Mouse (Mus musculus) adrenal gland, adult 10 weeks (tissue): ENCODE results near the gene Hs3st6. TPM values are rescaled to one million over a fixed set of nuclear protein-coding genes. Genes with fewer than 3 reads are reported as not detected.

ENCODE experiments used
- polyA plus RNA-seq: library from polyadenylated mRNA; stranded (reverse); fragments of 350-450 nt; fragmentation: Illumina TruSeq; extraction: RNeasy Lipid Tissue Mini Kit (QIAGEN cat#74804); gene quantifications from one replicate; pipeline ENCODE4 v1.2.3, GENCODE M21; 2014; ENCODE audit warnings: low read depth, low replicate concordance

The Hs3st6 gene
- polyA plus RNA-seq = not detected

DNA sequence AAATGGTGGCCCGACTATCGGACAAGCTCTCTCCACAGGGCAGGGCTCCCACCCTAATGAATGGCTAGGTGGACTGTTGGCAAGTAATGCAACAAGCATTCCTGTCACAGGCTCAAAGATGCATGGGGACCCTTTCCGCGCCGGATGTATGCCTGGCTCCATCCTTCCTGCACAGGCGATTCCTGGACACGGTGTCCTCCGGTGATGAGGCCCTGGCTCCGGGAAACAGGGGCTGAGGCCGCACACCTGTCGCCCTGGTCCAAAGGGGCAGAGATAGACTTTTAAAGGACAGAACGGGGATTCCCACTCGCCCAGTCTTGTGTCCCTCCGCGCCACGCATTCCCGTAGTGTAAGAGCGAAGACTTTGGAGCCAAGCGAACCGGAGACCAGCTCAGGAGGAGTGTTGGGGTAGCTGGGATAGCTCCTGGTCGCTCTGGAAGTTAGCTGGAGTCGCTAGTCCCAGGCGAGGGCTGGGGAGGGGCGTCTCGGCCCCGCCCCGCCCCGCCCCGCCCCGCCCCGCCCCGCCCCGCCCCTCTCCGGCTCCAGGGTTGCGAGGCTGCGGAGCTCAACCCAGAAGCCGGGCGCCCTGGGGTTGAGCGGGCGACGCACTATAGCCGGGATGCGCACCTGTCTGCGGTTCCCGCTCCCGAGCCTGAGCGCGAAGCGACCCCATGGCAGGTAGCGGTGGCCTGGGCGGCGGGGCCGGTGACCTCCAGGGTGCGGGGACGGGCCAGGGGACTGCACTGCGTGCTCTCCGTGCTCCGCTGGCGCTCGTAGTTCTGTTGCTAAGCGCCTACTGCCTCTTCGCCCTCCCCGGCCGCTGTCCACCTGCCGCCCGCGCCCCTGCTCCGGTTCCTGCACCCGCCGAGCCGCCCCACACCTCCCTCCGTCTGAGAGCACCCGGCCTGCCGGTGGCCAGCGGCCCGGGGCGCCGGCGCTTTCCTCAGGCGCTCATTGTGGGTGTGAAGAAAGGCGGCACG lies at the start of gene Hs3st6:
TSS of gene Hs3st6 (plus strand) at position 574 of the 980 bp plus-strand sequence.

DNA sequence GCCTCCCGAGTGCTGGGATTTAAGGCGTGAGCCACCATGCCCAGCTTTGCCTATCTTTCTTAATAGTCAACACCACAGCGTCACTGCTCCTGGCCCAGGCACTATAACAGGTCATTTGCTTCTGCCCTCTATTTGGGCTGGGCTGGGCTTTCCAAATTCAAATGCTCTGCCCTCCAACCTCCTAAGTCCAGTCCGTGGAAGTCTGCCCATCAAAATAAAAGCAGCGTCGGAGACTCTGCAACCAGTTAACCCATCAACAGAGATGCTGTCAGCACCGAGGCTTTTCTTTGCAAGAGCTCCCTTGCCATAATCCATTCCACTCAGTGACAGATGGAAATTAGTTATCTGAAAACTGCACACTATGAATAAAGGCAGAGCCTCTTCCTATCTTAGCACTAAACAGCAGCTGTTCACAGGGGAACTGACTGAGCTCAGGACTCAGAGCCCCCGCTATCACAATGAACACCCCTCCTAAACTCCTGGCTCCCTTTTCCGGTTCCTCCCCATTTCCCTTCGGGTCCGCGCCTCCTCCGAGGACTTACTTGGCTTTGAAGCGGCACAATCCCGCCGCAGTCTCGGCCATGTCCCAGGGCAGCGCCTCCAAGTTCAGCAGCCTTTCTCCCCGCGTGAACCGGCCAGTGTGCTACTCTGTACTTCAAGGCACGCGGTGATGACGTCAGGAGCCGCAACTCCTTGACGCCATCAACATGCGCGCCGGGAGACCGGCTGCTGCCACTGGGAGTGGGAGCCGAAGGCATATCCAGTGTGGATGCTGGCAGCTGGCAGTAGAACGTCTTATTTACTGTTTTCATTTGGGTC lies 45.6 kb upstream of the Hs3st6 start, which contains the start of gene Tbl3:
TSS of gene Tbl3 (minus strand) at position 679 of the 819 bp plus-strand sequence.

DNA sequence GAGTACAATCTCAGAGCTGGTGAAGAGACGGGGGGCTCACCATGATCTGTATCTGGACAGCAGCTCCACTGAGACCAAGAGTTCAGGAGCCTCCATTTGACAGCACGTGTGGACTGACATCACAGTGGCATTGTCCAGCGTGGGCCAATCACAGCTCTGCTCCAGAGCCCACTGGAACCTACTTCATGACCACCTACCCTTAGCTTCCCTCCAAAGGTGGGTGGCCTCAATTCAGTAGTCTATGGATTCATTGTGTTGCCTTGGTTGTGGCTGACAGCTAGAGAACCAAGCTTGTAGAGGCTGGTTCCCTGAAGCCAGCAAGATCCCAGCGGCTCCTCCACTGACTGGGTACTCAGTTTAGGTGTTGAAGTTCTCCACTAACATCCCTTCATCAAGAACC lies 34.8 kb upstream of the Hs3st6 start, which contains the start of the genes Rnf151 and Rps2:
TSS of gene Rnf151 (minus strand) at position 121 of the 400 bp plus-strand sequence.
TSS of gene Rps2 (plus strand) at position 174 of the 400 bp plus-strand sequence.

DNA sequence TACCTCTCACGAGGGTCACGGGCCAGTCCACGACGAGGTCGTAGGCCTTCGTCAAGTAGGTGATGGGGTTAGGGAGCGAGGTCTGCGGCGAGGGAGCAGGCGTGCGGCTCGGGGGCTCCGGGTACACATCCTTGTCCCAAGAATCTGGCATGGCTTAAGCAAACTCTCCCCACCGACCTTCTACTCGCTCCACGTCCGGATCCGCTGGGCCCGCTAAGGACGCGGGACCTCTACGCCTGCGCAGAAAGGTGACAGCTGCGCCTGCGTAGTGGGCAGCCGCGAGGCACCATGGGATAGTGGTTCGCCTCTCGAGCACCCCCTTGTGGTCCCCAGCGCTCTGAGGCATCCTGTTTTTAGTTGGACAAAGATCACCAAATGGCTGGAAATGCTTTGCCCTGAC lies 28.6 kb upstream of the Hs3st6 start, which contains the start of gene Ndufb10:
TSS of gene Ndufb10 (minus strand) at position 295 of the 400 bp plus-strand sequence.

DNA sequence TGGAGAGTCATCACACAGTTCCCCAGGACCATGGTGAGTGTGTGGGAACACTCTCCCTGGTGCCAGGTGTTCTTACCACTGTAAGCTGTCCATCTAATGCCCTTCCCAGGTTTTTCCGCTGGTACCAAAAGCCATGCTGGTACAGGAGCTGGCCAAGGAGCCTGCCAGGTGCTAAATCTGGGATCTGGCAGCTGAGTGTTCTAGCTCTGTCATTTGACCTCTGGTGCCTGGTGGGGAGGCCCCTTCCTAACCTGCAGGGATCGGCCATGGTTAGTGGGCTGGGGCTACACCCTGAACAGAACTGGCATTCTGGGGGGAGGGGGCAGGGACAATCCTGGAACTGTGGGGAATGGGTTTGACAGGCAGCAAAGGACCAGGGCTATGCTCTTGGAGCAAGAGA lies 25.2 kb upstream of the Hs3st6 start, which contains the start of gene Rpl3l:
TSS of gene Rpl3l (plus strand) at position 203 of the 400 bp plus-strand sequence.

DNA sequence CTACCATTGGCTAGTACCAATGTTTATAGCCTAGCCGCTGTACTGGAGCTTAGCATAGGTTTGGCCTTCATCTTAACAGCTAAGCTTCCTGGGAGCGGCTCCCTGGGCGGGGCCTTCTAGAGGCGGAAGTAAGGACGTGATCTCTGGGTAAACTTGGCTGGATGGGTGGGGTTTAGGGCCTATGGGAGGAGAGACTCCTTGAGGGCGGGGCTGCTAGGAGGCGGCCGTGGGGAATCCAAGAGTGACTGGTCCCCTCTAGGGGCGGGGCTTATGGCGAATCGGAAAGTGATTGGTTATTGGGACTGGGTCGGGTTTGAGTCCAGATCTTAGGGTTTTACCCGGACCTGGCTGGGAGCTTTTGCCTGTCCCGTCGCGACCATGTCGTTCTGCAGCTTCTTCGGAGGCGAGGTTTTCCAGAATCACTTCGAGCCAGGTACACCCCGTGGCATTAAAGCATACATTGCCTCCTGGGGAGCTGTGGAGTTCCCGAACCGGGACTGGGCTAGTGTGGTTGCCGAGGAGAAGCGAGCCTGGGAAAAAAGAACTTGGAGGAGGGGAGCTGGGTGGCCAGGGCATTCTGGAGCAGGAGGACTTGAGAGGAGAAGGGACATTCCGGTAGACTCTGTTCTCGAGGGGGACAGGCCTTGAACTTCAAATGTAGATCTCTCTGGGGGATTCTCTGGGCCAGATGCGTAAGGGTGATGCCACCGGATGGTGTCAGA lies 16.3 kb upstream of the Hs3st6 start, which contains the start of gene Msrb1:
TSS of gene Msrb1 (plus strand) at position 313 of the 722 bp plus-strand sequence.

DNA sequence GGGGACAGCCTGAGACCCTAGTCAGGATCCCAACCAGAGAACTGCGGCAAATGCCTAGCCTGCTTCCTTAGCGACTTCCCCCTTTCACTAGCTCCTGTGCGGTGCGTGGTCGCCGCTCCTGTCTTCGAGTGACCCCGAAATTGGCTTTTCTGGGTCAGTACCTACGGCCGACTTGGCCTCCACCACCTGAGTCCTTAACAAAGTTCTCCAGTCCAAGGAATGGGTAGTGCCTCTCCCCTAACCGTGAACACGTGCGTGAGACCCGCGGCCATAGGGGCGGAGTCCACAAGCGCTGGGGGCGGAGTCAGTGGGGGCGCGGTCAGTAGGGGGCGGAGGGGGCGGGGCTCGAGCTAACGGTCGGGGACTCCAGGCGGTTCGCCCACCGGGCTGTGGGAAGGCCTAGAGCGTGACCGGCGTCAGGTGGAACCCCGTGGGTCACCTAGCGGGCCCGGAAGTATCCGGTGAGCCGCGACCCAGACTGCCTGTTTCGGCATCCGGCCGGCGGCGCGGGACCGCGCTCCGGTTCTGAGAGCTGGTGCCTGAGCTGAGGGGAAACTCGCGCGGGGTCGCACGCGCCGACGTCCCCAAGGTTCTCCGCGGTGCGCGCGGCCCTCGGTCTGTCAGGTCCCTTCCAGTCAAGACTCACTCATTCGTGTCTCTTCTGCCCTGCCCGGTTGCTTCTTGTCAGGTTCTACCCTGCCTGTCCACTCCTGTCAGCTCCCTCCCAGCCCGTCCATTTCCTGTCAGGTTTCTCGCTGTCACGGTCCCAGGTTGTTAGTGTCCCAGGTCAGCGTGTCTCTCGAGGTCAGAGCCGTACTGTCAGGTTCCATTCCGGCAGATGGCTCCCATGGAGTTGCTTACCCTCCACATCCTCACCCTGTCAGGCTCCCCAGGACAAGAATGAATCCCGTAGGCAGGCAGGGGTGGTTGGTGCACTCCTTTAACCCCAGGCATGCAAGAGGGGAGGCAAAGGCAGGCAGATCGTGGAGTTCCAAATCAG lies 51.5 kb downstream of the Hs3st6 start, which contains the start of gene Meiob:
TSS of gene Meiob (plus strand) at position 338 of the 1,000 bp plus-strand sequence.

Other genes starting within 250 kb of the Hs3st6 start
- 8.4 TPM for gene Traf7, start 225.1 kb upstream of the Hs3st6 start, polyA plus RNA-seq
- gene Rab26, start 218.8 kb upstream of the Hs3st6 start, polyA plus RNA-seq = not detected
- 10.1 TPM for gene Pkd1, start 203.2 kb upstream of the Hs3st6 start, polyA plus RNA-seq
- gene Tsc2, start 120.4 kb upstream of the Hs3st6 start, polyA plus RNA-seq = 16.9 TPM
- 0.47 TPM for gene Nthl1, start 120.3 kb upstream of the Hs3st6 start, polyA plus RNA-seq
- 16.7 TPM for gene Slc9a3r2, start 102.7 kb upstream of the Hs3st6 start, polyA plus RNA-seq
- not detected for gene Npw, start 94.5 kb upstream of the Hs3st6 start, polyA plus RNA-seq
- gene Zfp598, start 83.3 kb upstream of the Hs3st6 start, polyA plus RNA-seq = 2.2 TPM
- gene Syngr3, start 63.0 kb upstream of the Hs3st6 start, polyA plus RNA-seq = 0.76 TPM
- 9.0 TPM for gene Gfer, start 56.8 kb upstream of the Hs3st6 start, polyA plus RNA-seq
- gene Noxo1, start 56.8 kb upstream of the Hs3st6 start, polyA plus RNA-seq = 0.87 TPM
- gene Tbl3, start 45.3 kb upstream of the Hs3st6 start, polyA plus RNA-seq = not detected
- gene Rnf151, start 34.9 kb upstream of the Hs3st6 start, polyA plus RNA-seq = not detected
- gene Rps2, start 34.9 kb upstream of the Hs3st6 start, polyA plus RNA-seq = 403 TPM
- 88.7 TPM for gene Ndufb10, start 28.5 kb upstream of the Hs3st6 start, polyA plus RNA-seq
- 0.64 TPM for gene Rpl3l, start 25.2 kb upstream of the Hs3st6 start, polyA plus RNA-seq
- 6.8 TPM for gene Msrb1, start 16.3 kb upstream of the Hs3st6 start, polyA plus RNA-seq
- gene Meiob, start 51.3 kb downstream of the Hs3st6 start, polyA plus RNA-seq = 7.2 TPM
- gene Hagh, start 87.2 kb downstream of the Hs3st6 start, polyA plus RNA-seq = 14.6 TPM
- gene Fahd1, start 97.4 kb downstream of the Hs3st6 start, polyA plus RNA-seq = 80.9 TPM
- gene Igfals, start 113.0 kb downstream of the Hs3st6 start, polyA plus RNA-seq = not detected
- gene Nubp2, start 133.4 kb downstream of the Hs3st6 start, polyA plus RNA-seq = 5.1 TPM
- gene Spsb3, start 133.7 kb downstream of the Hs3st6 start, polyA plus RNA-seq = 0.47 TPM
- 3.1 TPM for gene Eme2, start 142.1 kb downstream of the Hs3st6 start, polyA plus RNA-seq
- gene Mrps34, start 142.1 kb downstream of the Hs3st6 start, polyA plus RNA-seq = 2.6 TPM
- 6.5 TPM for gene Nme3, start 143.5 kb downstream of the Hs3st6 start, polyA plus RNA-seq
- 11.4 TPM for gene Mapk8ip3, start 184.0 kb downstream of the Hs3st6 start, polyA plus RNA-seq
- gene Jpt2, start 207.7 kb downstream of the Hs3st6 start, polyA plus RNA-seq = 27.1 TPM